Mouse (Mus musculus): Measurements from ENCODE around the gene Map4k2.
A peak's percentile ranks its signal among the peaks of the same experiment; 100 is the strongest.

Gene Map4k2

DNA sequence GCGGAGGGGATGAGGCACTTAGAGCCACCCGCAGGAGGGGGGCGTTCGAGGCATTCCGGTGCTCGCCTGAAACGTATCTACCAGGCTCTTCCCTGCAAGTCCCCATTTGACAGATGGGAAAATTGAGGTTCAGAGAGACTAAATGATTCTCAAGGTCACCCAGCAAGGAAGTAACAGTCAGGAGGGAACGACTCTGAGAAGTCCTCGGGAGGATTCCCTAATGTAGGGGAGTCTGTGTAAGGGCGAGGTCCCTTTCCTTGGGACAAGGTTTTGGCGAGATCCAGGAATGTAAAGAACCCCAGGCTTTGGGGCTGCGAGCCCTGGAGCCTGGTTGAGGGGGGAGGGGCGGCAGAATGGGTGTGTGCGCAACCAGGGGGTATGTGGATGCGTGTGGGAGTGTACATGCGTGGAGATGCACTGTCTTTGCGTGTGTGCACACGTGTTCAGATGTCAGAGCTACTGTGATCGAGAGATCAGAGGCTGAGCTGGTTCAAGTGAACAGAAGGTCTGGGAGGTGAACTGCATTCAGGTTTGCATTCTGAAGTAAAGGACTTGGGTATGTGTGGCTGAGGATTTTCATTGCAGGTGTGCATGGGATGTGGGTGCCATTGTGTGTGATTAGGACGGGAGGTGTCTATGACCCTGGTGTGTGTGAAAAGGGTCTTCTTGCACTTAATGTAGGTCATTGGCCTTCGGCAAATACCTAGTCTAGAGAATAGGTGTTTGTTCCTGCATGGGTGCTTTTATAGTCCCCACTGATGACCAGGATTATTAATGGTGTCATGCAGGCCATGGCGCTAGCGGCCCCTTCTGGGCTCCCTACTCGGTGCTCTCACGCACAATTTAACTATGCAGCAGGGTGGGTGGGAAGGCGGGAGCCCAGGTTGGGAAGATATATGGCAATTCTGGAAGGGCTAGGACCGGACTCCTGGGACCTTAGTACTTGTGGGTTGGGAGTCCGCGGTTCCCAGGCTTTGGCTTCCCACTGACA is 59.5 kb downstream of the Map4k2 start:
- no peak for DNase-seq (ENCODE audit: inconsistent ontology term)

- DNase-seq (ENCODE audit: inconsistent ontology term) = peak; percentile 65
Observed at GRCm38 (mm10) chr19:6401131-6401815, 60.3 kb downstream of the Map4k2 start.

DNA sequence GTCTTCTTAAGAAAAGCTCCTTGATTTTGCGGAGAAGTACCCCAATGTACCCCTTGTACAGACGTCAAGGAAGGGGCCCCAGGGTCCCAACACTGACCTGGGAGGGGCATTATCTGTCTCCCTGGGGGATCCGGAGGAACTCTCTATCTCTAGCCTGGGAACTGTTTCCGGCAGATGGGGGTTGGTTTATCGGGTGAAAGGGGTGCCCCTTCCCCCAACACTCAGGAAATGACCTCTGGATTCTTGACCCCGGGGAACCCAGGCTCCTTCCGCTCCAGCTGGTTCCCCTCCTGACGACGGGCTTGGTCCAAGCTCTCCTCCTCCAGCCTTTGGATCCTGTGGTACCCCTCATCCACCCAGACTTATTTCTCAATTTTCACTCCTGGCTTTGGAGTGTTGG is 61.0 kb downstream of the Map4k2 start:
- no peak for DNase-seq (ENCODE audit: inconsistent ontology term)

- no peak for DNase-seq (ENCODE audit: inconsistent ontology term)
Observed at GRCm38 (mm10) chr19:6403869-6404268, 62.9 kb downstream of the Map4k2 start.

All from Muller cell, postnatal 12 days (primary cell).